Mouse (Mus musculus) CH12.LX (cell line): ENCODE results near the gene Anxa4. TPM values are rescaled to one million over a fixed set of nuclear protein-coding genes. Genes with fewer than 3 reads are reported as not detected.

Experiments used
- DNase-seq: peaks from one replicate; pipeline ENCODE4 v3.0.0-alpha.2; 2013; ENCODE audit errors: extremely low read depth
- H3K27ac ChIP-seq: 2 replicates; pipeline ENCODE4 v1.5.1; 2012; ENCODE audit warnings: low read depth, mild to moderate bottlenecking, control low read depth, moderate library complexity; ENCODE audit not compliant: insufficient read depth
- H3K27me3 ChIP-seq: replicated peaks from 2 replicates; pipeline ENCODE3; 2012; ENCODE audit warnings: inconsistent platforms
- H3K36me3 ChIP-seq, 2 experiments: replicated peaks in 1 of 2; 2 replicates each; pipeline versions ENCODE3 to v1.6.1; 2012; ENCODE audit warnings: inconsistent platforms in 1 of 2, low read length in 1 of 2, mild to moderate bottlenecking in 1 of 2, mixed read lengths in 1 of 2, moderate library complexity in 1 of 2; ENCODE audit not compliant: control insufficient read depth in 1 of 2, insufficient read depth in 1 of 2
- H3K4me1 ChIP-seq, 2 experiments: 2 replicates each; pipeline ENCODE4 v1.6.1; 2012; ENCODE audit warnings: inconsistent platforms in 1 of 2, moderate library complexity in 1 of 2; ENCODE audit not compliant: insufficient read depth in 2 of 2, control insufficient read depth in 1 of 2
- H3K4me2 ChIP-seq: 2 replicates; pipeline ENCODE4 v1.6.1; 2012; ENCODE audit warnings: low read depth, mild to moderate bottlenecking, control low read depth; ENCODE audit not compliant: poor library complexity, insufficient read depth, severe bottlenecking
- H3K4me3 ChIP-seq, 3 experiments: fragments of 150-350 bp in 1 of 3; sonication (generic) in 1 of 3; replicated peaks in 1 of 3; 2 replicates each; pipeline versions ENCODE3 to v1.5.1; 2011 to 2012; ENCODE audit warnings: low read depth in 2 of 3, low read length in 2 of 3, mild to moderate bottlenecking in 2 of 3, moderate library complexity in 2 of 3, control low read depth in 1 of 3, improper control_type of control experiment in 1 of 3, inconsistent platforms in 1 of 3, mixed read lengths in 1 of 3; ENCODE audit not compliant: poor library complexity in 1 of 3
- H3K79me2 ChIP-seq: replicated peaks from 2 replicates; pipeline ENCODE4 v1.6.1; 2012; ENCODE audit warnings: mild to moderate bottlenecking, moderate library complexity; ENCODE audit not compliant: control insufficient read depth, poor library complexity, insufficient read depth, severe bottlenecking; ENCODE audit errors: extremely low read depth
- H3K9ac ChIP-seq: 2 replicates; pipeline ENCODE4 v1.6.1; 2012; ENCODE audit warnings: low read depth, mild to moderate bottlenecking, control low read depth, moderate library complexity; ENCODE audit not compliant: insufficient read depth
- H3K9me3 ChIP-seq: replicated peaks from 2 replicates; pipeline ENCODE3; 2012; ENCODE audit warnings: low read length, inconsistent platforms, mixed read lengths
- BHLHE40 ChIP-seq: IDR thresholded peaks from 2 replicates; pipeline ENCODE4 v1.6.1; 2011; ENCODE audit warnings: mild to moderate bottlenecking, low read depth, low read length, improper control_type of control experiment
- CHD1 ChIP-seq: IDR thresholded peaks from 2 replicates; pipeline ENCODE4 v1.6.1; 2012; ENCODE audit warnings: low read depth, low read length, improper control_type of control experiment, inconsistent platforms
- CHD2 ChIP-seq: IDR thresholded peaks from 2 replicates; pipeline ENCODE4 v1.6.1; 2011; ENCODE audit warnings: low read length, improper control_type of control experiment
- E2F4 ChIP-seq: IDR thresholded peaks from 2 replicates; pipeline ENCODE4 v1.6.1; 2011; ENCODE audit warnings: low read depth, low read length, improper control_type of control experiment; ENCODE audit not compliant: insufficient replicate concordance
- ELF1 ChIP-seq: IDR thresholded peaks from 2 replicates; pipeline ENCODE4 v1.6.1; 2014; ENCODE audit warnings: low read depth, mild to moderate bottlenecking, inconsistent platforms, low read length, improper control_type of control experiment
- EP300 ChIP-seq: IDR thresholded peaks from 2 replicates; pipeline ENCODE4 v1.6.1; 2011; ENCODE audit warnings: low read length, improper control_type of control experiment
- HCFC1 ChIP-seq: IDR thresholded peaks from 2 replicates; pipeline ENCODE4 v1.6.1; 2012; ENCODE audit warnings: low read depth, mild to moderate bottlenecking, inconsistent platforms, low read length, improper control_type of control experiment
- IRF4 ChIP-seq: IDR thresholded peaks from 2 replicates; pipeline ENCODE4 v1.6.1; 2014; ENCODE audit warnings: low read depth, mild to moderate bottlenecking, inconsistent platforms, low read length, improper control_type of control experiment
- MAFK ChIP-seq: IDR thresholded peaks from 2 replicates; pipeline ENCODE4 v1.6.1; 2011; ENCODE audit warnings: low read length, improper control_type of control experiment; ENCODE audit not compliant: insufficient replicate concordance
- MAX ChIP-seq: IDR thresholded peaks from 2 replicates; pipeline ENCODE4 v1.6.1; 2011; ENCODE audit warnings: low read length, improper control_type of control experiment
- MEF2A ChIP-seq: IDR thresholded peaks from 2 replicates; pipeline ENCODE4 v1.6.1; 2014; ENCODE audit warnings: low read depth, mild to moderate bottlenecking, inconsistent platforms, low read length, improper control_type of control experiment, borderline replicate concordance
- MXI1 ChIP-seq: IDR thresholded peaks from 2 replicates; pipeline ENCODE4 v1.6.1; 2011; ENCODE audit warnings: mild to moderate bottlenecking, low read depth, low read length, improper control_type of control experiment
- NELFE ChIP-seq: IDR thresholded peaks from 2 replicates; pipeline ENCODE4 v1.6.1; 2011; ENCODE audit warnings: low read depth, low read length, improper control_type of control experiment
- POLR2AphosphoS2 ChIP-seq: IDR thresholded peaks from 2 replicates; pipeline ENCODE4 v1.6.1; 2011; ENCODE audit warnings: low read depth, low read length, improper control_type of control experiment
- RAD21 ChIP-seq: IDR thresholded peaks from 2 replicates; pipeline ENCODE4 v1.6.1; 2011; ENCODE audit warnings: low read depth, mild to moderate bottlenecking, low read length, improper control_type of control experiment, moderate library complexity
- RCOR1 ChIP-seq: conservative IDR thresholded peaks from 2 replicates; pipeline ENCODE4 v1.6.1; 2012; ENCODE audit warnings: low read depth, mild to moderate bottlenecking, inconsistent platforms, low read length, improper control_type of control experiment
- SMC3 ChIP-seq: IDR thresholded peaks from 2 replicates; pipeline ENCODE4 v1.6.1; 2011; ENCODE audit warnings: low read depth, low read length, improper control_type of control experiment
- TBP ChIP-seq: conservative IDR thresholded peaks from 2 replicates; pipeline ENCODE4 v1.6.1; 2011; ENCODE audit warnings: low read depth, low read length, improper control_type of control experiment
- USF1 ChIP-seq: IDR thresholded peaks from 2 replicates; pipeline ENCODE4 v1.6.1; 2014; ENCODE audit warnings: low read depth, mild to moderate bottlenecking, inconsistent platforms, low read length, improper control_type of control experiment
- ZC3H11A ChIP-seq: IDR thresholded peaks from 2 replicates; pipeline ENCODE4 v1.6.1; 2012; ENCODE audit warnings: low read depth, mild to moderate bottlenecking, inconsistent platforms, low read length, improper control_type of control experiment
- ZKSCAN1 ChIP-seq: IDR thresholded peaks from 2 replicates; pipeline ENCODE4 v1.6.1; 2012; ENCODE audit warnings: low read depth, inconsistent platforms, low read length, improper control_type of control experiment, borderline replicate concordance
- dilution Hi-C: fragments of 300-500 bp; cut with MboI; formaldehyde crosslinking; loops from 2 replicates; pipeline ENCODE4 v1.14.3; 2020; ENCODE audit warnings: low sequenced_read_pairs; ENCODE audit not compliant: extremely low pct_unique_long_range_greater_than_20kb, extremely low pct_ligation_motif_present
- in situ Hi-C: fragments of 300-500 bp; cut with MboI; formaldehyde crosslinking; loops from 3 replicates; pipeline ENCODE4 v1.14.3; 2019; ENCODE audit warnings: low sequenced_read_pairs, low pct_ligation_motif_present, low pct_unique_long_range_greater_than_20kb, mixed read lengths
- polyA plus RNA-seq: library from polyadenylated mRNA; unstranded; fragments of >175 nt; gene quantifications from 2 replicates; pipeline ENCODE4 v1.2.1, GENCODE M21; 2012; ENCODE audit warnings: low read depth; ENCODE audit not compliant: insufficient read length
- total RNA-seq, 2 experiments: library from RNA; depleted of rRNA; stranded (reverse); fragments of 300-350 nt in 1 of 2; fragments of >200 nt in 1 of 2; gene quantifications; 2 replicates each; pipeline ENCODE4 v1.2.3; 2012 to 2014

Anxa4 gene
- total and polyA plus RNA-seq, 3 experiments = 10.8 to 17.1 (median 13.7) TPM

GRCm38 (mm10) chr6:86819926-86820325, 26.5 kb upstream of the Anxa4 start:
- Histone ChIP-seq H3K27me3 (no peaks in the 10 kb centered on the region), H3K27ac (no peak overlapping the region), H3K9me3 (no peaks in the 10 kb centered on the region), H3K79me2 (no peaks in the 10 kb centered on the region), H3K36me3 (no peaks in the 10 kb centered on the region), H3K4me2 (no peak overlapping the region), H3K9ac (no peak overlapping the region), H3K4me1 (peaks cover 12 to 17% of the 10 kb centered on the region in 2 experiments), H3K4me3 (no peak overlapping the region)
- dilution Hi-C loops (no loop called here), in situ Hi-C loops (loop anchor here (10.0 kb wide), 1 partner anchor 185 kb away; the partner anchor contains the start of gene Nfu1)
- DNase-seq = no peak
- TF ChIP-seq TBP (no peak), POLR2AphosphoS2 (no peak), CHD1 (no peak), MXI1 (no peak), RCOR1 (no peak), USF1 (no peak), SMC3 (no peak), MAX (no peak), MEF2A (no peak), EP300 (no peak), ELF1 (no peak), BHLHE40 (no peak), E2F4 (no peak), RAD21 (no peak), NELFE (no peak)
- TF ChIP-seq, all 38 proteins: peak for 0

GRCm38 (mm10) chr6:86818914-86819313, 25.5 kb upstream of the Anxa4 start:
- no peaks in the 10 kb centered on the region for H3K36me3 ChIP-seq
- TF ChIP-seq MAFK = no peak
- no peak for TF ChIP-seq E2F4
- TF ChIP-seq MXI1 = no peak
- TF ChIP-seq TBP = no peak
- no peak for TF ChIP-seq ELF1
- no peak for TF ChIP-seq CHD2
- TF ChIP-seq HCFC1 = no peak
- TF ChIP-seq IRF4 = no peak
- no peak for TF ChIP-seq ZC3H11A
- no peak for TF ChIP-seq ZKSCAN1
- TF ChIP-seq MAX = no peak
- no peak overlapping the region for H3K27ac ChIP-seq
- H3K9ac ChIP-seq = no peak overlapping the region
- no peaks in the 10 kb centered on the region for H3K79me2 ChIP-seq
- H3K4me2 ChIP-seq = no peak overlapping the region
- H3K27me3 ChIP-seq = no peaks in the 10 kb centered on the region
- H3K4me3 ChIP-seq = no peak overlapping the region
- peaks cover 10 to 17% of the 10 kb centered on the region in 2 experiments for H3K4me1 ChIP-seq
- no peaks in the 10 kb centered on the region for H3K9me3 ChIP-seq
- in situ Hi-C loops = loop anchor here (10.0 kb wide), 1 partner anchor 186 kb away; the partner anchor contains the start of gene Nfu1
- dilution Hi-C loops = no loop called here
- DNase-seq = no peak
